Mouse (Mus musculus) liver, embryonic 14.5 days (tissue): ENCODE measurements around the gene Oxsr1.

Experiments
- CTCF ChIP-seq: IDR thresholded peaks from 2 replicates; pipeline ENCODE4 v1.5.1; 2016; ENCODE audit warnings: antibody characterized with exemption, low read depth, control low read depth
- EP300 ChIP-seq: IDR thresholded peaks from 2 replicates; pipeline ENCODE4 v1.6.1; 2016; ENCODE audit warnings: antibody characterized with exemption, low read depth

DNA sequence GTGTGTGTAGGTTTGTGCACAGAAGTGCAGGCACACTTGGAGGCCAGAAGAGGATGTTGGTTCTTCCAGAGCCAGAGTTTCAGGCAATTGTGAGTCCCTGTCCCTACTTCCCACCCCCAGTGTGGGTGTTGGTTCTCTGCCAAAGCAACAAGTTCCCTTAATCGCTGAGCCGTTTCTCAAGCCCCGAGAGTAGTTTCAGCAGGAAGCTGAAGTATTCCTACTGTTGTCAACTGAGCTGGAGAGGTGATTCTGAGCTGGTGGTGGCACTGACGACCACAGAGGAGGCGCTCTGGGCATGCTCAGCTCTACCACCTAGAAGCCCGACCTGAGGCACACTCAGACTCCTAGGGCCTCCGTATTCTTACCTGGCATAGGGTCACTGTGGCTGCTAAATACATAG, 43.1 kb upstream of the Oxsr1 start, which contains the start of gene Slc22a14:
- no peak for TF ChIP-seq CTCF
- no peak for TF ChIP-seq EP300
